Mouse (Mus musculus) intestine, embryonic 14.5 days (tissue): Measurements from ENCODE around the gene Dmpk. TPM values are rescaled to one million over a fixed set of nuclear protein-coding genes. Genes with fewer than 3 reads are reported as not detected.

ENCODE experiments used
- ATAC-seq: fragments of 200-750 bp; cut with Nextera tagmentation; replicated peaks from 2 replicates; pipeline ENCODE4 v1.8.0; 2017; ENCODE audit warnings: low read depth, moderate number of reproducible peaks, moderate TSS enrichment, moderate library complexity; ENCODE audit not compliant: low FRiP score, low TSS enrichment
- DNase-seq: peaks from one replicate; pipeline ENCODE4 v3.0.0-alpha.2; 2018; ENCODE audit warnings: low spot score
- H3K27ac ChIP-seq: fragments of 300-500 bp; sonication (generic); 2 replicates; pipeline ENCODE4 v1.5.1; 2014; ENCODE audit warnings: low read depth, mild to moderate bottlenecking, control low read depth
- H3K27me3 ChIP-seq: fragments of 300-500 bp; sonication (generic); replicated peaks from 2 replicates; pipeline ENCODE4 v1.6.1; 2014; ENCODE audit warnings: low read length, control low read depth; ENCODE audit not compliant: control insufficient read depth, insufficient read depth
- H3K36me3 ChIP-seq: fragments of 300-500 bp; sonication (generic); 2 replicates; pipeline ENCODE4 v1.6.1; 2014; ENCODE audit warnings: low read length, control low read depth; ENCODE audit not compliant: control insufficient read depth, insufficient read depth
- H3K4me1 ChIP-seq: fragments of 300-500 bp; sonication (generic); replicated peaks from 2 replicates; pipeline ENCODE4 v1.6.1; 2014; ENCODE audit warnings: low read length, control low read depth, mixed read lengths; ENCODE audit not compliant: control insufficient read depth, insufficient read depth
- H3K4me2 ChIP-seq: fragments of 300-500 bp; sonication (generic); 2 replicates; pipeline ENCODE4 v1.6.1; 2014; ENCODE audit warnings: low read length
- H3K4me3 ChIP-seq: fragments of 300-500 bp; sonication (generic); 2 replicates; pipeline ENCODE4 v1.5.1; 2014; ENCODE audit warnings: low read depth, low read length, control low read depth, mixed read lengths
- H3K9ac ChIP-seq: fragments of 300-500 bp; sonication (generic); 2 replicates; pipeline ENCODE4 v1.6.1; 2014; ENCODE audit warnings: mild to moderate bottlenecking, low read length
- H3K9me3 ChIP-seq: fragments of 300-500 bp; sonication (generic); 2 replicates; pipeline ENCODE4 v1.6.1; 2016; ENCODE audit warnings: low read length, control low read depth; ENCODE audit not compliant: control insufficient read depth
- WGBS: fragments of 180-500 bp; shearing (Covaris S2); extraction: QIAGEN DNeasy Blood & Tissue Kit; methylation state at CpG from one replicate; pipeline ENCODE4 v1.1.7; 2014; 5-methylcytosine and 5-hydroxymethylcytosine counted together
- polyA plus RNA-seq: library from polyadenylated mRNA; unstranded; fragments of >200 nt; fragmentation: Nextera tagmentation; extraction: Ambion mirVana; gene quantifications from 2 replicates; pipeline ENCODE4 v1.2.1, GENCODE M21; 2014

Dmpk gene
- polyA plus RNA-seq, 1 experiment from 2014 or later, result 57.4 TPM

DNA sequence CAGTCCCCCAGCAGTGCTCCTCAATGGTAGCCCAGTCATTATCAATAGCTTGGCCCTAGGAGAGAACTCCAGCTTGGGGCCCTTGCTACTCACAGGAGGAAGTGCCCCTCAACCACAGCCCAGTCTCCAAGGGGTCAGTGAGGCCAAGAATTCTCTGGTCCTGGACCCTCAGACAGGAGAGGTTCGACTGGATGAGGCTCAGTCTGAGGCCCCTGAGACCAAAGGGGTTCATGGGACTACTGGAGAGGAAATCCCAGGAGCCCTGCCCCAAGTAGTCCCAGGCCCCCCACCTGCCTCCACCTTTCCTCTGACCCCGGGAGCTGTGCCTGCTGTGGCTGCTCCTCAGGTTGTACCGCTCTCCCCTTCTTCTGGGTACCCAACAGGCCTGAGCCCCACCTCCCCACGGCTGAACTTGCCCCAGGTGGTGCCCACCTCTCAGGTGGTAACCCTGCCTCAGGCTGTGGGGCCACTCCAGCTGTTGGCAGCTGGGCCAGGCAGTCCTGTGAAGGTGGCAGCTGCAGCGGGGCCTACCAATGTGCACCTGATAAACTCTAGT is 12.8 kb downstream of the Dmpk start:
- H3K4me1 ChIP-seq, result peaks cover 36% of the 10 kb centered on the region
- H3K9ac ChIP-seq, result peak overlapping the region; percentile 81
- H3K27ac ChIP-seq, result peak overlapping the region; percentile 96
- WGBS, result 53% methylated on average over 5 of the region's 5 CpGs
- no peak for DNase-seq
- H3K4me2 ChIP-seq, result peak overlapping the region; percentile 91
- no peaks in the 10 kb centered on the region for H3K9me3 ChIP-seq
- no peak for ATAC-seq
- H3K4me3 ChIP-seq, result peak overlapping the region; percentile 78
- H3K36me3 ChIP-seq, result peaks cover 17% of the 10 kb centered on the region
- H3K27me3 ChIP-seq, result no peaks in the 10 kb centered on the region

DNA sequence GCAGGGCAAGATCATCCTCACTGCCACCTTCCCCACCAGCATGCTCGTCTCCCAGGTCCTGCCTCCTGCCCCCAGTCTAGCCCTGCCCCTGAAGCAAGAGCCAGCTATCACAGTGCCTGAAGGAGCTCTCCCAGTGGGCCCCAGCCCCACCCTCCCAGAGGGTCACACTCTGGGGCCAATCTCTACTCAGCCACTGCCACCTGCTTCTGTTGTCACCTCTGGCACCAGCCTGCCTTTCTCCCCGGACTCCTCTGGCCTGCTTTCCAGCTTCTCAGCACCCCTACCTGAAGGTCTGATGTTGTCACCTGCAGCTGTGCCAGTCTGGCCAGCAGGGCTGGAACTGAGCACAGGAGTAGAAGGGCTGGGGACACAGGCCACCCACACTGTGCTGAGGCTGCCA is 13.6 kb downstream of the Dmpk start:
- H3K4me2 ChIP-seq, result no peak overlapping the region
- no peaks in the 10 kb centered on the region for H3K9me3 ChIP-seq
- WGBS, result 39% methylated on average over 2 of the region's 2 CpGs
- peaks cover 17% of the 10 kb centered on the region for H3K36me3 ChIP-seq
- DNase-seq (no peak), ATAC-seq (no peak)
- no peak overlapping the region for H3K27ac ChIP-seq
- peaks cover 30% of the 10 kb centered on the region for H3K4me1 ChIP-seq
- H3K9ac ChIP-seq, result no peak overlapping the region
- H3K4me3 ChIP-seq, result no peak overlapping the region
- no peaks in the 10 kb centered on the region for H3K27me3 ChIP-seq

- DNase-seq (no peak), ATAC-seq (no peak)
- H3K4me2 ChIP-seq, result no peak overlapping the region
- H3K4me1 ChIP-seq, result peaks cover 23% of the 10 kb centered on the region
- H3K27me3 ChIP-seq, result no peaks in the 10 kb centered on the region
- H3K9ac ChIP-seq, result no peak overlapping the region
- no peak overlapping the region for H3K4me3 ChIP-seq
- H3K36me3 ChIP-seq, result peaks cover 17% of the 10 kb centered on the region
- H3K9me3 ChIP-seq, result no peaks in the 10 kb centered on the region
- H3K27ac ChIP-seq, result no peak overlapping the region
These were observed 14.2 kb downstream of the Dmpk start for GRCm38 (mm10) chr7:19097863-19098262.

GRCm38 (mm10) chr7:19098811-19099210 is 15.2 kb downstream of the Dmpk start:
- ATAC-seq (no peak), DNase-seq (no peak)
- H3K36me3 ChIP-seq, result peaks cover 17% of the 10 kb centered on the region
- H3K4me1 ChIP-seq, result peaks cover 17% of the 10 kb centered on the region
- no peaks in the 10 kb centered on the region for H3K9me3 ChIP-seq
- 60% methylated on average over 7 of the region's 7 CpGs for WGBS
- H3K27ac ChIP-seq, result no peak overlapping the region
- H3K4me2 ChIP-seq, result no peak overlapping the region
- H3K9ac ChIP-seq, result no peak overlapping the region
- no peak overlapping the region for H3K4me3 ChIP-seq
- no peaks in the 10 kb centered on the region for H3K27me3 ChIP-seq

DNA sequence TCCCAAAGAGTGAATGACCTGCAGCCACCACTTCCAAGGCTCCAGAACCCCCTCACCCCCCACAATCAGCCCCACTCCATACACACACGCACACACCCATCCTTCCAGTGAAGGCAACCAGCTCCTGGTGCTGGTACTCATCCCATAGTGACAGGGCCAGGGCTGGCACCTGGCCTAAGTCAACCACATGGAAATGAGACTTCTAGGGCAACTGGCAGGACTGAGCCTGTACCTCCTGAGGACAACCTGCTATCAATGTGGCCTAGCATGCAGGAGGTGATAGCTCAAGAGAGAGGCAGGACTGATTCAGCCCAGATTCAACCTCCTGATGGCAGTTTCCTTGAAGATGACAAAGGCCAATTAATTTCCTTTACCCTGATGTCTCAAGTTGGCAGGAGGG is 16.6 kb downstream of the Dmpk start:
- Histone ChIP-seq H3K36me3 (peaks cover 17% of the 10 kb centered on the region), H3K4me1 (peaks cover 17% of the 10 kb centered on the region), H3K4me3 (no peak overlapping the region), H3K27me3 (no peaks in the 10 kb centered on the region), H3K9ac (no peak overlapping the region), H3K9me3 (no peaks in the 10 kb centered on the region), H3K27ac (no peak overlapping the region), H3K4me2 (no peak overlapping the region)
- DNase-seq (no peak), ATAC-seq (no peak)
- WGBS, result 74% methylated on average over 1 of the region's 1 CpGs

DNA sequence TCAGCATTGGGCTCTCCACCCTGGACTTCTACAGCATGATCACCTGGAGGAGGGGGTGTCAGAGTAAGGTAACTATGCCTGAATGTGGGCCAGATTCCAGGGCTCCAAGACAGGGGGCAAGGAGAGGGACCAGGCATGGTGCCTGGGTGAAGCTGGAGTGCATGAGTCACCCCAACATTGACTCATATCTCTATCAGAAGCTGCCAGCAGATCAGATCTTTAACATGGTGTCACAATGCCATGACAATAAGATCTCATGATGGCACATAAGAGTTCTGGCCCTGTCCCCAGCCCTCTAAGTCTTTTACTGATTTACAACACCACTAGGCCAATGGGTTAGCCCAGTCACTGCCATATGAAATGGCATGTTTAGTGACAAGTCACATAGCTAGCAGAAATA is 20.1 kb downstream of the Dmpk start:
- no peak for ATAC-seq
- no peaks in the 10 kb centered on the region for H3K4me1 ChIP-seq

DNA sequence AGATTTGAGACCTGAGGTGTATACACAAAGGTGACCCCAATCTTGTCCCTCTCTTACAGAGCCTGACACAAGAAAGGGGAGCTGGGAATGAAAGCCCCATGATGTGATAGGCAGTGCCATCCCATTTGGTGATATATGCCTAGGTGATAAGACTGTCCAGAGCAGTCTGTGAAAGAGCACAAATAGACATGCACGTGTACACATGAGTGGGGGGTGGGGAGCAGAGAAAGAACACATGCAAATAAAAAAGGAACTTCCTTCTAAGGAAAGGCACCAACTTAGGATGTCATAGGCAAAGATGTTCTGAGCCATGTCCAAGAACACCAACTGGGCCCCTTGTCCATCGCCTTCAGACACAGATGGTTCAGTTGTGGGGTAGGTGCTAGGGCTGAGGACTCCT is 20.8 kb downstream of the Dmpk start:
- no peak overlapping the region for H3K27ac ChIP-seq
- ATAC-seq, result no peak
- H3K4me2 ChIP-seq, result no peak overlapping the region
- H3K9ac ChIP-seq, result no peak overlapping the region
- no peaks in the 10 kb centered on the region for H3K4me1 ChIP-seq
- H3K9me3 ChIP-seq, result no peaks in the 10 kb centered on the region
- no peak for DNase-seq
- no peaks in the 10 kb centered on the region for H3K27me3 ChIP-seq
- H3K36me3 ChIP-seq, result no peaks in the 10 kb centered on the region
- no peak overlapping the region for H3K4me3 ChIP-seq
- WGBS, result 79% methylated on average over 2 of the region's 2 CpGs

More for the DNA sequence above, 20.1 kb downstream of the Dmpk start:
- no peak overlapping the region for H3K4me2 ChIP-seq
- no peak overlapping the region for H3K9ac ChIP-seq
- DNase-seq, result no peak
- H3K9me3 ChIP-seq, result no peaks in the 10 kb centered on the region
- no peaks in the 10 kb centered on the region for H3K27me3 ChIP-seq
- no peak overlapping the region for H3K4me3 ChIP-seq
- no peak overlapping the region for H3K27ac ChIP-seq
- no peaks in the 10 kb centered on the region for H3K36me3 ChIP-seq

GRCm38 (mm10) chr7:19107436-19107835 is 23.8 kb downstream of the Dmpk start:
- H3K4me2 ChIP-seq, result no peak overlapping the region
- ATAC-seq, result no peak
- no peak overlapping the region for H3K9ac ChIP-seq
- H3K4me1 ChIP-seq, result no peaks in the 10 kb centered on the region
- no peaks in the 10 kb centered on the region for H3K27me3 ChIP-seq
- H3K9me3 ChIP-seq, result no peaks in the 10 kb centered on the region
- H3K4me3 ChIP-seq, result no peak overlapping the region
- DNase-seq, result no peak
- no peaks in the 10 kb centered on the region for H3K36me3 ChIP-seq
- WGBS, result 62% methylated on average over 3 of the region's 3 CpGs
- no peak overlapping the region for H3K27ac ChIP-seq

- H3K9ac ChIP-seq, result no peak overlapping the region
- no peaks in the 10 kb centered on the region for H3K4me1 ChIP-seq
- H3K27ac ChIP-seq, result no peak overlapping the region
- H3K36me3 ChIP-seq, result no peaks in the 10 kb centered on the region
- H3K4me3 ChIP-seq, result no peak overlapping the region
- no peaks in the 10 kb centered on the region for H3K9me3 ChIP-seq
- no peak overlapping the region for H3K4me2 ChIP-seq
- DNase-seq (no peak), ATAC-seq (no peak)
- WGBS, result 81% methylated on average over 1 of the region's 1 CpGs
- H3K27me3 ChIP-seq, result no peaks in the 10 kb centered on the region
These were observed 25.9 kb downstream of the Dmpk start for GRCm38 (mm10) chr7:19109565-19109964.
